Mouse (Mus musculus): Measurements from ENCODE around the gene Dnajc17. TPM values are rescaled to one million over a fixed set of nuclear protein-coding genes. Genes with fewer than 3 reads are reported as not detected.

The Dnajc17 gene
- polyA plus RNA-seq, 2 experiments: 5.4 to 9.5 TPM

DNA sequence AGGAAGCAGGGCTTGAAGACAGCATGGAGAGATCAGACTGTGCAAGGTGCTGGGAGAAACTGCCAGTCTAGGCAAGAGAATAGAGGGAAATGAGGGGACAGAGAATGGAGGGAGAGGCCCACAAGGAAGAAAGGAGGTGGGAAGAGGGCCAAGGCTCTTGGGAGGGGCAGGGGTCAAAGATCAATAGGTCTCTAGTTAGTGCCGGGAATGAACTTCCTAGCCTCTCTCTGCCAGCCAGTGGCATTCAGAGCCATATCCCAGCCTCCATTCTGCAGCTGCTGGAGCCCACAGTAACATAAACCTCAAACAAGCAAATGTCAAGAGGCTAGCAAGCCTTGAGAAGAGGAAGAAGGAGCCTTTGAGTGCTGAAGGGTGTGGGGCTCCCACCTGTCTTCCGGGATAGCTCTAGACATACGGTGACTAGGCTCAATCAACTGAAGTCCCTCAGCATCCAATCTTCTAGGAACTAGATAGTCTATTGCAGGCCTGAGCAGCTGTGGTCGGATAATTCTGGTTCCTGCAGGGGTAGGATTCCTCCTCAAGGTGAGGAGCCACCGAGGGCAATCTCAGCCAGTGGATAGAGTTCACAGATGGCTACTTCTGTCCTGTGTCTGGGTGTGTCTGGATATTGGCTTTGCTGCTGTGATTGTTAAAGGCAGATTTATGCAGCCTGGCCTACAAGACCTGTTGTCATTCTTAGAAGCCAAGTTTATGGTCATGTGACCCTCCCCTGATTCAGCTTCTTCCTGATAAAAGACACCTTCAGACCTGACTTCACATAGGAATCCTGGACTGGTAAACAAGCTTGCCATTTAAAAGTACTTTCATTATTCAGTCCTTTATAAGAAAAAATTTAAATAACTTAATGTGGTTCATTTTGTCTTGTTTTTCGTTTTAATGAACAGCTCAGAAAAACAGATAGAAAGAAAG, 21.4 kb upstream of the Dnajc17 start, which contains the start of gene Ppp1r14d:
Gene Ppp1r14d, minus strand, starts transcription at position 132 of the 930 bp plus-strand sequence.
- Histone ChIP-seq H3K4me2 (ENCODE audit: low read depth) (no peak within 1 kb of the TSS), H3K4me1 (replicated peaks; ENCODE audit: control insufficient read depth in 2 of 2, insufficient read depth in 2 of 2, low read length in 1 of 2) (no peaks in the 10 kb centered on the region), H3K4me3 (ENCODE audit: insufficient read depth in 1 of 2, low read depth in 2 of 2, low read length in 2 of 2) (no peak within 1 kb of the TSS), H3K9ac (replicated peaks) (no peak within 1 kb of the TSS), H3K9me3 (ENCODE audit: control insufficient read depth, low read length) (no peaks in the 10 kb centered on the region), H3K27ac (no peak within 1 kb of the TSS), H3K36me3 (replicated peaks; ENCODE audit: control insufficient read depth, insufficient read depth, low read depth) (no peaks in the 10 kb centered on the region), H3K27me3 (ENCODE audit: control insufficient read depth, insufficient read depth, low read length) (no peaks in the 10 kb centered on the region; the same call in 1 of the 2 replicates)
- no peak for ATAC-seq (ENCODE audit: insufficient read depth)
- 47% methylated on average over 6 of the region's 6 CpGs for WGBS (ENCODE audit: insufficient replicate concordance)
- no peak for DNase-seq (ENCODE audit: low read depth in 3 of 3, low spot score in 3 of 3)
- TF ChIP-seq EP300 (IDR thresholded peaks at IDR 0.05; ENCODE audit: low read depth): no peak
- no peak for TF ChIP-seq CTCF (IDR thresholded peaks at IDR 0.05; ENCODE audit: low read depth)

DNA sequence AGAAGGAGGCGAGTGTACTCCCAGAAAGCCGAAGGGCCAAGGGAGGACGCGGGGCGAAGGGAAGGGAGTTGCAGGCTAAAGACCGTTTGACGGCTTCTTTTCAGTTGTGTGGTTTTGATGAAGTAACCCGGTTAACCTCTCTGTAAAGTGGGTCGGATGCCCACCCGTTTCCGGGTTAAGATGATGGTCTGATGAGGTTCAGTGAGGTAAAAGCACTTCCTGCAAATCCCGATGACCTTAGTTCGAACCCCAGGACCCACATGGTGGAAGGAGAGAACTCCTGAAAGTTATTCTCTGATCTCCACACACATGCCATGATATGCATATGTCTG, 547 bp upstream of the Dnajc17 start:
- under 1% methylated on average over 13 of the region's 13 CpGs for WGBS (ENCODE audit: insufficient replicate concordance)
- peak overlapping the region; percentile 72 for H3K4me2 ChIP-seq (ENCODE audit: low read depth)
- DNase-seq (ENCODE audit: low read depth in 3 of 3, low spot score in 3 of 3): no peak
- H3K4me3 ChIP-seq (ENCODE audit: insufficient read depth in 1 of 2, low read depth in 2 of 2, low read length in 2 of 2): peak overlapping the region; percentile 74 to 76
- TF ChIP-seq EP300 (IDR thresholded peaks at IDR 0.05; ENCODE audit: low read depth) (no peak), CTCF (IDR thresholded peaks at IDR 0.05; ENCODE audit: low read depth) (no peak)
- no peak for ATAC-seq (ENCODE audit: insufficient read depth)
- H3K27me3 ChIP-seq (ENCODE audit: control insufficient read depth, insufficient read depth, low read length): no peaks in the 10 kb centered on the region
- peak overlapping the region; percentile 87 for H3K9ac ChIP-seq (replicated peaks)
- H3K36me3 ChIP-seq (replicated peaks; ENCODE audit: control insufficient read depth, insufficient read depth, low read depth): no peaks in the 10 kb centered on the region; the same call in none of the 2 replicates
- H3K9me3 ChIP-seq (ENCODE audit: control insufficient read depth, low read length): no peaks in the 10 kb centered on the region
- H3K27ac ChIP-seq: no peak overlapping the region
- peaks cover 0 to 12% of the 10 kb centered on the region in 2 experiments; a peak in 2 of 4 replicates for H3K4me1 ChIP-seq (replicated peaks; ENCODE audit: control insufficient read depth in 2 of 2, insufficient read depth in 2 of 2, low read length in 1 of 2)

DNA sequence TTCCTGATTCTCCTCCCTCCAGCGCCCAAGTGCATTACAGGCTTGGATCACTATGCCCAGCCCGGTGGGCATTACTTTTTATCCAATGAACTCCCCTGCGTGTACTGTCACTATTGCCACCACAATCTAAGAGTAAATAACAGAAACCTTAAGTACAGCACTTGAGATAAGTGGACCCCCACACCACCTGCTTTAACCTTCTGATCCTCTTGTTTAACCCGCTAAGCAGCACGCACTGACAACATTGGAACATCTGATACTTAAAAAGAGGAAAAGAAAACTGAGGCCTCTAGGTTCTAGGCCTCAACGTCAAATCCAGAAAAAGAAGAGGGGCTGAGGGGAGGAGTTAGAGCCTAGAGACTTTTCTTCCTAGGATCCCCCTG, 643 bp downstream of the Dnajc17 start:
- Histone ChIP-seq H3K9me3 (ENCODE audit: control insufficient read depth, low read length) (no peaks in the 10 kb centered on the region), H3K9ac (replicated peaks) (peak overlapping the region; percentile 87), H3K27me3 (ENCODE audit: control insufficient read depth, insufficient read depth, low read length) (no peaks in the 10 kb centered on the region), H3K27ac (peak overlapping the region; percentile 83), H3K4me1 (replicated peaks; ENCODE audit: control insufficient read depth in 2 of 2, insufficient read depth in 2 of 2, low read length in 1 of 2) (peaks cover 0 to 12% of the 10 kb centered on the region in 2 experiments; a peak in 2 of 4 replicates), H3K4me3 (ENCODE audit: insufficient read depth in 1 of 2, low read depth in 2 of 2, low read length in 2 of 2) (peak overlapping the region; percentile 74 to 76), H3K36me3 (replicated peaks; ENCODE audit: control insufficient read depth, insufficient read depth, low read depth) (no peaks in the 10 kb centered on the region; the same call in none of the 2 replicates), H3K4me2 (ENCODE audit: low read depth) (peak overlapping the region; percentile 72)
- DNase-seq (ENCODE audit: low read depth in 3 of 3, low spot score in 3 of 3): no peak
- TF ChIP-seq EP300 (IDR thresholded peaks at IDR 0.05; ENCODE audit: low read depth) (no peak), CTCF (IDR thresholded peaks at IDR 0.05; ENCODE audit: low read depth) (no peak)
- no peak for ATAC-seq (ENCODE audit: insufficient read depth)
- WGBS (ENCODE audit: insufficient replicate concordance): 18% methylated on average over 6 of the region's 6 CpGs

DNA sequence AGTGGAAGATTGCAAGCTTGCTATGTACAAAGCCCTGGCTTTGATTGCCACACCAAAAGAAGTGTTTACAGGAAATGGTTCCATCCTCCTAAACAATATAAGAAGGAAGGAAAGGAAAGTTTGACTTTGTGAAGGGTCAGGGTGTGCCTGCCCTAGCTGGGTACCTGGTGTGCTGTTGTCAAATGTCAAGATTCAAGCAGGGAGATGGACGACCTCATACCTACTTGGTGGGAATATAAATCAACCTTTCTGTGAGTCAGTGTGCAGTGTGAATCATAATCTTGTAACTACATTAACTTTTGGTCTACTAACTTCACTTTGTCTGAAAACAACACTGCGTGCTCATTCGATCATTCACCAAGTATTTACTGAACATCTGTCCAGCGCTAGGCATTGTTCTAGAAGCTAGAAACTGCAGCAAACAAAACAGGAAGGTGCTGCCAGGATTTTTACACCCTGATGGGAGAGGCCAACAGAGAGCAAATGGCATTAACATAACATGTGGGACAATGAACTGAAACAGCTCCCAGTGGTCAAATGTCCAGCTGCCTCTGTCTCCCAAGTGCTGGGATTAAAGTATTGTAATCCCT, 4.6 kb downstream of the Dnajc17 start:
- H3K27me3 ChIP-seq (ENCODE audit: control insufficient read depth, insufficient read depth, low read length): no peaks in the 10 kb centered on the region
- H3K9me3 ChIP-seq (ENCODE audit: control insufficient read depth, low read length): no peaks in the 10 kb centered on the region
- H3K27ac ChIP-seq: no peak overlapping the region
- DNase-seq (ENCODE audit: low read depth in 3 of 3, low spot score in 3 of 3): no peak
- no peak for TF ChIP-seq CTCF (IDR thresholded peaks at IDR 0.05; ENCODE audit: low read depth)
- no peak for TF ChIP-seq EP300 (IDR thresholded peaks at IDR 0.05; ENCODE audit: low read depth)
- H3K4me3 ChIP-seq (ENCODE audit: insufficient read depth in 1 of 2, low read depth in 2 of 2, low read length in 2 of 2): no peak overlapping the region
- H3K4me2 ChIP-seq (ENCODE audit: low read depth): no peak overlapping the region
- H3K9ac ChIP-seq (replicated peaks): no peak overlapping the region
- H3K4me1 ChIP-seq (replicated peaks; ENCODE audit: control insufficient read depth in 2 of 2, insufficient read depth in 2 of 2, low read length in 1 of 2): peaks cover 0 to 6% of the 10 kb centered on the region in 2 experiments; a peak in 2 of 4 replicates
- WGBS (ENCODE audit: insufficient replicate concordance): 60% methylated on average over 4 of the region's 4 CpGs
- ATAC-seq (ENCODE audit: insufficient read depth): no peak
- H3K36me3 ChIP-seq (replicated peaks; ENCODE audit: control insufficient read depth, insufficient read depth, low read depth): no peaks in the 10 kb centered on the region

DNA sequence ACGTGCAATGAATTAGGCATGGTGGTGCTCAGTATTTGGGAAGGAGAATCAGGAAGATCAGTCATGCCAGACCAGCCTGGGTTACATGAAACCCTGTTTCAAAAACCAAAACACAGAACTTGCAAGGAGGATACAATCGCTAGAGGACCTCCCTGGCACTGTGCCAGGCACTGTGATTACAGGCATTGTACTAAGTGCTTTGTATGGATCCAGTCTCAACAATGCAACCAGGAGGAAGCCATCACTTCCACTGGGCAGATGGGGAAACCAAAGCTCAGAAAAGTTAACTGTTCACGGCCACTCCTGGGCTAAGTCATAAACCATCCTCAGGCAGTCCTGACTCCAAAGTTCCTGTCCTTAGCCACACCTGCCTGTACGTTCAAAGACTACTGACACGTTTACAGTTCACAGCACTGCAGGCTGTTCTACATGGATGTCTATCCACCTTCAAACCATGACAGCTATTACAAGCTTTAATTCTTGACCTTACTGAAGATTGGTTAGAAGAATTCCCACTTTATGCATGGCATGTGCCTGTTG, 5.6 kb downstream of the Dnajc17 start:
- Histone ChIP-seq H3K27ac (no peak overlapping the region), H3K4me1 (replicated peaks; ENCODE audit: control insufficient read depth in 2 of 2, insufficient read depth in 2 of 2, low read length in 1 of 2) (peaks cover 0 to 5% of the 10 kb centered on the region in 2 experiments; a peak in 2 of 4 replicates), H3K9ac (replicated peaks) (no peak overlapping the region), H3K9me3 (ENCODE audit: control insufficient read depth, low read length) (no peaks in the 10 kb centered on the region), H3K4me2 (ENCODE audit: low read depth) (no peak overlapping the region), H3K4me3 (ENCODE audit: insufficient read depth in 1 of 2, low read depth in 2 of 2, low read length in 2 of 2) (no peak overlapping the region), H3K27me3 (ENCODE audit: control insufficient read depth, insufficient read depth, low read length) (no peaks in the 10 kb centered on the region), H3K36me3 (replicated peaks; ENCODE audit: control insufficient read depth, insufficient read depth, low read depth) (no peaks in the 10 kb centered on the region)
- WGBS (ENCODE audit: insufficient replicate concordance): 61% methylated on average over 5 of the region's 5 CpGs
- no peak for ATAC-seq (ENCODE audit: insufficient read depth)
- DNase-seq (ENCODE audit: low read depth in 3 of 3, low spot score in 3 of 3): no peak
- TF ChIP-seq CTCF (IDR thresholded peaks at IDR 0.05; ENCODE audit: low read depth): no peak
- TF ChIP-seq EP300 (IDR thresholded peaks at IDR 0.05; ENCODE audit: low read depth): no peak

Measured in liver, embryonic 14.5 days (tissue).